Mouse (Mus musculus): ENCODE results near the gene Mapk12. TPM values are rescaled to one million over a fixed set of nuclear protein-coding genes. Genes with fewer than 3 reads are reported as not detected.

Mapk12 gene
- total and polyA plus RNA-seq, 3 experiments: 0.18 TPM; not detected in 2

DNA sequence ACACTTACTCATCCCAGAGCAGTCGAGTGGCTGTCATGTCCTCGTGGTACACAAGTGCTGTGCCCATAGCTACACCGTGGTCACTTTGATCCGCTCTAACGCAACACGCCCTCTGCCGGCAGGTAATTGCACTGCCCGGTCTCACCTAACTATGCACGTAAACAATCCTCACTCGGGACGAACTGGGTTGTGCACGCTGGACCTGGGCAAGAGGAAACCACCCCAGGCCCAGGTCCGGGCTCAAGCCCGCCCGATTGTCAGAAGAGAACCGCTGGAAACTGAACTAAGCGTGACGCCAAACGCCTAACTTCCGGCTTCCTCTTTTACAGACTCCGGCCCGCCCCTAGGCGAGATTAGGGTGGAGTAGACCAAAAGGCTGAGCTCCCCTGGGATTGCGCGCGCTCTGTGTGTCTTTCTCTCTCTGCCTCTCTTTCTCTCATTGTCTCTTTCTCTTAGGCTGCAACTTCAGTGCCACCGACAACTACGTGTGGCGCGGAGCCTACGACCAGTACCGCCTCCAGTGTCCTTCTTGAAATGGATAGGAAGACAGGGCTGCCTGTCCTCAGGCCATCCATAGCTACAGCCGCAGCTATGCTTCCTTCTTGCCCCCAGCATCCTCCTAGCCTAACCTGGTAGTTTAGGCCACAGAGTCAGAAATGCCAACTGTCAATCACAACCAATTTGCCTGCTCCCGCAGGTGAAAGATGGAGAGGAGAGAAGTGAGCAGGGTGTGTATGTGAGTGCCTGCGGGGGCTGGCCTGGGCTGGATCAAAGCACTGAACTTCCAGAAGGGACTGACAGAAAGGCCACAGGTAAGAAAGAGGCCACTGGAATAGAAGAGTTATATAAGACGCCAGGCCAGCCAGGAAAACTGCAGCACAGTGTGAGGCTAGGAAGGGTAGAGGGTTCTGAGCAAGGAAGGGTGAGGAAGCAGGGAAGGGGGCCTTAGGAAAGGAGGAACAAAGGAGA lies 11.8 kb downstream of the Mapk12 start, which contains the start of gene Hdac10 (continued):
- TF ChIP-seq POLR2AphosphoS5 (IDR thresholded peaks at IDR 0.05; ENCODE audit: borderline replicate concordance, low read depth, low read length): no peak
- peak; percentile 82 for TF ChIP-seq TBP (IDR thresholded peaks at IDR 0.05; ENCODE audit: low read depth, low read length)
- no peak for TF ChIP-seq GABPA (IDR thresholded peaks at IDR 0.05; ENCODE audit: low read depth, low read length)
- TF ChIP-seq MEF2A (IDR thresholded peaks at IDR 0.05; ENCODE audit: extremely low read depth, insufficient replicate concordance, low read depth, low read length, poor library complexity, severe bottlenecking): no peak

DNA sequence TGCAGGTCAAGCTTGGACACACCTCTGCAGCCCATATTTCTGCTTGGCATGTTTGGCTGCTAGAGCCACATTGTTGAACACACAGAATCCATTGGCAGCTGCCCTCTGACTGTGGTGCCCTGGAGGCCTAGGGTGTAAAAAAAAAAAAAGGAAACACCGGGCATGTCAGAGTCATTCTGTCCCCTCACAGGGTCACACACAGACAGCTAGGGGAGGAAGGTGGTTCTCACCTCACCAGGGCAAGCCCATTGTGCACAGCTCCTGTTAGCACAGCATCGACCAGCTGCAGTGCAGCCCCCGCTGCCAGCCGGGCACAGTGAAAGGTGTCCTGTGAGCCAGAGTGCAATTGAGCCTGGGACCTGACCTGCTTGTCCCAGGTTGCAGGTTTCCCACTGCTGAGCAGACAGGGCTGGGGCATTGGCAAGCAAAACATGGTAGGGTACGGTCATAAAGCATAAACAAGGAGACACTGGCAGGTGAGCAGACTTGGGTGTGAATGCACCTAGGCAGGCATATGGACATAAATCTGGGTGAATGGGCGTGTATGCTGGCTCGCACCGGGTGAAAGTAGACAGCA lies 13.1 kb downstream of the Mapk12 start:
- no peaks in the 10 kb centered on the region; a peak in 1 of 4 replicates for H3K36me3 ChIP-seq (ENCODE audit: control insufficient read depth in 1 of 2, insufficient read depth in 2 of 2, low read length in 2 of 2)
- peak overlapping the region; percentile 91 to 94 for H3K4me3 ChIP-seq (ENCODE audit: control insufficient read depth in 1 of 2, insufficient read depth in 1 of 2, low read depth in 2 of 2, low read length in 2 of 2)
- H3K9me3 ChIP-seq (replicated peaks; ENCODE audit: insufficient read depth, low read length): no peaks in the 10 kb centered on the region
- H3K27me3 ChIP-seq (ENCODE audit: control insufficient read depth in 1 of 2, insufficient read depth in 2 of 2, low read length in 2 of 2): no peaks in the 10 kb centered on the region
- H3K79me2 ChIP-seq (ENCODE audit: control insufficient read depth, insufficient read depth, low read length, poor library complexity): peaks cover 15% of the 10 kb centered on the region
- H3K27ac ChIP-seq (ENCODE audit: control insufficient read depth, low read depth, low read length): no peak overlapping the region
- peak overlapping the region; percentile 94 for H3K9ac ChIP-seq (ENCODE audit: control insufficient read depth, low read depth, low read length, poor library complexity, severe bottlenecking)
- peak; percentile 11; the same call in 1 of the 2 replicates for TF ChIP-seq ZNF384 (IDR thresholded peaks at IDR 0.05; ENCODE audit: low read depth, low read length)
- no peak for TF ChIP-seq MAZ (IDR thresholded peaks at IDR 0.05; ENCODE audit: low read depth, low read length)
- TF ChIP-seq POLR2AphosphoS5 (IDR thresholded peaks at IDR 0.05; ENCODE audit: borderline replicate concordance, low read depth, low read length): no peak
- TF ChIP-seq USF1 (IDR thresholded peaks at IDR 0.05; ENCODE audit: low read depth, low read length): no peak
- no peak for TF ChIP-seq CTCF (IDR thresholded peaks at IDR 0.05 in 2 of 3, conservative IDR thresholded peaks at IDR 0.05 in 1 of 3; ENCODE audit: control insufficient read depth in 1 of 3, insufficient read depth in 1 of 3, low read depth in 2 of 3, low read length in 3 of 3, poor library complexity in 1 of 3, severe bottlenecking in 1 of 3)
- TF ChIP-seq E2F4 (IDR thresholded peaks at IDR 0.05; ENCODE audit: borderline replicate concordance, low read depth, low read length): no peak
- DNase-seq (ENCODE audit: low read depth, low spot score): peak; percentile 17
- peaks cover 2 to 16% of the 10 kb centered on the region in 2 experiments; a peak in 3 of 4 replicates for H3K4me1 ChIP-seq (ENCODE audit: control insufficient read depth in 1 of 2, insufficient read depth in 2 of 2, low read length in 2 of 2)

DNA sequence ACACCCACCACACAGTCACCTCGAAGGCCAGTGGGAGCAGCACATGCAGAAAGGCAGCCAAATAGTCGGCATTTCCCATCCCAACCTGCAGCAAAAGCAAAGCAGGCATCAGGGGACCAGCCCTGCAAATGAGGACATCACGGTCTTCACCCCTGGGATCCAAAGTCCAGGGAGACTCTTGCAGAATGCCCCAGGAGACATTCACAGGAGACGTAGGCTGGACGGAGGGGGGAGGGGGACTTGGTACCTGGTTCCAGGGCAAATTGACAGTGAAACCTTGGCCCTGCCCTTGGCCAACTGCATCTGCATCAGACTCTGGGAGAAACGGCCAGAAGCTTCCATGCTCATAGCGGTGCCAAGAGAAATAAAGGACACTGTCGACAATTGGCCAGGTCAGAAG lies 13.9 kb downstream of the Mapk12 start:
- no peak overlapping the region for H3K9ac ChIP-seq (ENCODE audit: control insufficient read depth, low read depth, low read length, poor library complexity, severe bottlenecking)
- no peak for TF ChIP-seq ZMIZ1 (IDR thresholded peaks at IDR 0.05; ENCODE audit: low read depth, low read length)
- TF ChIP-seq ETS1 (IDR thresholded peaks at IDR 0.05; ENCODE audit: low read depth, low read length): no peak
- no peak for TF ChIP-seq MAFK (IDR thresholded peaks at IDR 0.05; ENCODE audit: borderline replicate concordance, low read depth, low read length)
- no peak; a peak in 1 of 4 replicates for TF ChIP-seq POLR2A (IDR thresholded peaks at IDR 0.05; ENCODE audit: control insufficient read depth in 1 of 2, insufficient read depth in 1 of 2, low read depth in 1 of 2, low read length in 2 of 2, poor library complexity in 1 of 2)
- no peak for TF ChIP-seq NELFE (IDR thresholded peaks at IDR 0.05; ENCODE audit: low read depth, low read length)
- TF ChIP-seq HCFC1 (IDR thresholded peaks at IDR 0.05; ENCODE audit: low read depth, low read length): no peak
- peaks cover 24% of the 10 kb centered on the region for H3K79me2 ChIP-seq (ENCODE audit: control insufficient read depth, insufficient read depth, low read length, poor library complexity)
- no peak overlapping the region for H3K4me3 ChIP-seq (ENCODE audit: control insufficient read depth in 1 of 2, insufficient read depth in 1 of 2, low read depth in 2 of 2, low read length in 2 of 2)
- DNase-seq (ENCODE audit: low read depth, low spot score): no peak
- H3K27ac ChIP-seq (ENCODE audit: control insufficient read depth, low read depth, low read length): no peak overlapping the region
- H3K4me1 ChIP-seq (ENCODE audit: control insufficient read depth in 1 of 2, insufficient read depth in 2 of 2, low read length in 2 of 2): peaks cover 2 to 23% of the 10 kb centered on the region in 2 experiments; a peak in 3 of 4 replicates
- no peaks in the 10 kb centered on the region for H3K9me3 ChIP-seq (replicated peaks; ENCODE audit: insufficient read depth, low read length)
- H3K27me3 ChIP-seq (ENCODE audit: control insufficient read depth in 1 of 2, insufficient read depth in 2 of 2, low read length in 2 of 2): no peaks in the 10 kb centered on the region
- peaks cover 0 to 4% of the 10 kb centered on the region in 2 experiments; a peak in 3 of 4 replicates for H3K36me3 ChIP-seq (ENCODE audit: control insufficient read depth in 1 of 2, insufficient read depth in 2 of 2, low read length in 2 of 2)

All from MEL (cell line).